Mouse (Mus musculus) cerebellum, postnatal 4 days (tissue): Measurements from ENCODE around the gene Cadm1.
A peak's percentile ranks its signal among the peaks of the same experiment; 100 is the strongest.

Experiments
- DNase-seq, 2 experiments: peaks; one replicate each; pipeline ENCODE4 v3.0.0; 2022; ENCODE audit warnings: low spot score in 2 of 2, mixed read lengths in 1 of 2

Gene Cadm1

GRCm38 (mm10) chr9:47529602-47530450 lies at the start of gene Cadm1:
Cadm1 (plus strand) TSS chr9:47530173.
- peak; percentile 89 to 96 for DNase-seq

GRCm38 (mm10) chr9:47484506-47484905 lies 45.5 kb upstream of the Cadm1 start:
- no peak for DNase-seq

GRCm38 (mm10) chr9:47485186-47485585 lies 44.8 kb upstream of the Cadm1 start:
- DNase-seq = no peak

GRCm38 (mm10) chr9:47499761-47500160 lies 30.2 kb upstream of the Cadm1 start:
- DNase-seq = no peak

- DNase-seq = no peak
Measured at GRCm38 (mm10) chr9:47505956-47506355, 24.0 kb upstream of the Cadm1 start.

GRCm38 (mm10) chr9:47506876-47507275 lies 23.1 kb upstream of the Cadm1 start:
- no peak for DNase-seq

GRCm38 (mm10) chr9:47508109-47508508 lies 21.9 kb upstream of the Cadm1 start:
- DNase-seq = no peak

- DNase-seq = no peak
Measured at GRCm38 (mm10) chr9:47512521-47512920, 17.5 kb upstream of the Cadm1 start.

- no peak for DNase-seq
Measured at GRCm38 (mm10) chr9:47514318-47514717, 15.7 kb upstream of the Cadm1 start.

GRCm38 (mm10) chr9:47516238-47516637 lies 13.7 kb upstream of the Cadm1 start:
- no peak for DNase-seq

- DNase-seq = no peak
Measured at GRCm38 (mm10) chr9:47527290-47527689, 2.7 kb upstream of the Cadm1 start.

GRCm38 (mm10) chr9:47527741-47528140 lies 2.2 kb upstream of the Cadm1 start:
- no peak for DNase-seq

- DNase-seq = no peak
Measured at GRCm38 (mm10) chr9:47529182-47529581, 791 bp upstream of the Cadm1 start.

GRCm38 (mm10) chr9:47530544-47530921 lies 560 bp downstream of the Cadm1 start:
- no peak for DNase-seq

GRCm38 (mm10) chr9:47530922-47531850 lies 1.2 kb downstream of the Cadm1 start:
- peak; percentile 38 to 68 for DNase-seq

GRCm38 (mm10) chr9:47532215-47532865 lies 2.4 kb downstream of the Cadm1 start:
- DNase-seq = peak in 1 of 2 experiments; percentile 30

- DNase-seq = no peak
Measured at GRCm38 (mm10) chr9:47533461-47533860, 3.5 kb downstream of the Cadm1 start.

- no peak for DNase-seq
Measured at GRCm38 (mm10) chr9:47534573-47535475, 4.9 kb downstream of the Cadm1 start.

GRCm38 (mm10) chr9:47545245-47545644 lies 15.3 kb downstream of the Cadm1 start:
- no peak for DNase-seq

GRCm38 (mm10) chr9:47545667-47546066 lies 15.7 kb downstream of the Cadm1 start:
- no peak for DNase-seq

- no peak for DNase-seq
Measured at GRCm38 (mm10) chr9:47548402-47548801, 18.4 kb downstream of the Cadm1 start.
